Mouse (Mus musculus): ENCODE data around the gene Agap1.

DNA sequence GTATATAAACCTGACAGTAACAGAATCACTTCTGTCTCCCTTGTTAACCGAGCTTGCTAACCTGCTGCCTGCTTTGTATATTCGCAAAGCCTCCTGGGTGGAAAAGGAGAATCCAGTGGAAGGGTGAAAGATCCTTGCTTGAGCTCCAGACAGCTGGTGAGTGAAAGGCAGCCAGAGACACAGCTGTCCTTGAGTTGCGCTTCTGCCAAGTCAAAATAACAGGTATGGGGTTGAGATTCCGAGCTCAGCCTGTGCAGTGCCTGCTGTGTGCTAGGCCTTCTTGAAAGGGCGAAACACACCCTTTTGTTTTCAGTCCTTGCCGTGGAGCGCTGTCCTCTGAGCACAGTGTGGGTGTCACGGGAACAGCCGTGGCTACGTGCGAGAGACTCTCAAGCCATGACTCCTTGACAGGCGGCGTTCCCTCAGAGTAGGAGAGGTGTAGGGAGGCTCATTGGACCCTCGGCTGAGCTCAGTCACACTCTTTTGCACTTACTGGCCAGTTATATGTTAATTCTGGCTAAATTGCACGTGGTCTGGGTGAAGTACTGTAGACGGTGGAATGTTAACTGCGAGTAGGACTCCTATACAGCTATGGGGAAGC lies 67.4 kb downstream of the Agap1 start:
- TF ChIP-seq POLR2A (IDR thresholded peaks at IDR 0.05; ENCODE audit: low read depth, low read length) (no peak), CTCF (conservative IDR thresholded peaks at IDR 0.05; ENCODE audit: insufficient read depth, insufficient read length, low read depth, low read length) (no peak)

All from kidney, adult 2 months (tissue).